Mouse (Mus musculus) hindbrain, embryonic 16.5 days (tissue): ENCODE measurements around the gene Eid2. TPM values are rescaled to one million over a fixed set of nuclear protein-coding genes. Genes with fewer than 3 reads are reported as not detected.

ENCODE experiments used
- ATAC-seq: fragments of 200-750 bp; cut with Nextera tagmentation; 2 replicates; pipeline ENCODE4 v1.8.0; 2017; ENCODE audit warnings: moderate TSS enrichment, moderate library complexity
- H3K27ac ChIP-seq: fragments of 300-500 bp; sonication (generic); 2 replicates; pipeline ENCODE4 v1.5.1; 2014; ENCODE audit warnings: low read depth, mild to moderate bottlenecking, control low read depth, low read length, moderate library complexity
- H3K27me3 ChIP-seq: fragments of 300-500 bp; sonication (generic); replicated peaks from 2 replicates; pipeline ENCODE4 v1.6.1; 2014; ENCODE audit warnings: low read length; ENCODE audit not compliant: control insufficient read depth, insufficient read depth
- H3K36me3 ChIP-seq: fragments of 300-500 bp; sonication (generic); 2 replicates; pipeline ENCODE4 v1.6.1; 2014; ENCODE audit warnings: mild to moderate bottlenecking, low read length, moderate library complexity, mixed read lengths; ENCODE audit not compliant: control insufficient read depth, insufficient read depth
- H3K4me1 ChIP-seq: fragments of 300-500 bp; sonication (generic); 2 replicates; pipeline ENCODE4 v1.6.1; 2014; ENCODE audit warnings: low read depth, low read length; ENCODE audit not compliant: control insufficient read depth, insufficient read depth
- H3K4me2 ChIP-seq: fragments of 300-500 bp; sonication (generic); 2 replicates; pipeline ENCODE4 v1.6.1; 2014; ENCODE audit warnings: mild to moderate bottlenecking, low read length, control low read depth, moderate library complexity
- H3K4me3 ChIP-seq: fragments of 300-500 bp; sonication (generic); 2 replicates; pipeline ENCODE4 v1.5.1; 2014; ENCODE audit warnings: mild to moderate bottlenecking, low read length, control low read depth, moderate library complexity
- H3K9ac ChIP-seq: fragments of 300-500 bp; sonication (generic); 2 replicates; pipeline ENCODE4 v1.6.1; 2014; ENCODE audit warnings: low read depth, mild to moderate bottlenecking, control low read depth, low read length, moderate library complexity
- H3K9me3 ChIP-seq: fragments of 300-500 bp; sonication (generic); 2 replicates; pipeline ENCODE4 v1.6.1; 2014; ENCODE audit warnings: mild to moderate bottlenecking, low read length, moderate library complexity; ENCODE audit not compliant: control insufficient read depth
- WGBS: fragments of 180-500 bp; shearing (Covaris S2); extraction: QIAGEN DNeasy Blood & Tissue Kit; methylation state at CpG from one replicate; pipeline ENCODE4 v1.1.7; 2014; 5-methylcytosine and 5-hydroxymethylcytosine counted together
- polyA plus RNA-seq: library from polyadenylated mRNA; unstranded; fragments of >200 nt; fragmentation: Nextera tagmentation; extraction: Ambion mirVana; gene quantifications from 2 replicates; pipeline ENCODE4 v1.2.1, GENCODE M21; 2015

Gene Eid2
- polyA plus RNA-seq, 1 experiment from 2014 or later = 3.7 TPM

DNA sequence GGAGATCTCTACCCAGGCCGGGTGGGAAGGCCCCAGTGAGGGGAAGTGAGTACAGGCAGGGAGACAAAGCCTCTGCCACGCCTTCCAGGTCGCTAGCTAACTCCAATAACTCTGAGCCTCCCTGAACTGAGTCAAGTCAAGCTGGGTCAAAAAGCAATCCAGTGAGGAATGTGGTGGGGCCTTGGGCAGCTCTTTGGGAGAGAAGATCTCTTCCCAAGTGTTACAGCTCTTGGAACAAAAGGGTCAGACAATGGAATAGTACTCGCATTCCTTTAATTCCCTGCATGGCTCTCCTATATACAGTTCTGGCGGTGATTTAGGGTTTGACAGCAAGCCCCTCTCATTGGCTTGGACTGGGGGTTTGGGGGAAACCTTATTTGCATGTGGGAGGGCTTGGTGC lies 4.8 kb upstream of the Eid2 start:
- Histone ChIP-seq H3K36me3 (no peaks in the 10 kb centered on the region), H3K9me3 (no peaks in the 10 kb centered on the region), H3K27ac (no peak overlapping the region), H3K4me2 (no peak overlapping the region), H3K4me3 (no peak overlapping the region), H3K9ac (no peak overlapping the region), H3K27me3 (no peaks in the 10 kb centered on the region), H3K4me1 (no peaks in the 10 kb centered on the region)
- ATAC-seq = no peak
- WGBS = 41% methylated on average over 5 of the region's 5 CpGs

DNA sequence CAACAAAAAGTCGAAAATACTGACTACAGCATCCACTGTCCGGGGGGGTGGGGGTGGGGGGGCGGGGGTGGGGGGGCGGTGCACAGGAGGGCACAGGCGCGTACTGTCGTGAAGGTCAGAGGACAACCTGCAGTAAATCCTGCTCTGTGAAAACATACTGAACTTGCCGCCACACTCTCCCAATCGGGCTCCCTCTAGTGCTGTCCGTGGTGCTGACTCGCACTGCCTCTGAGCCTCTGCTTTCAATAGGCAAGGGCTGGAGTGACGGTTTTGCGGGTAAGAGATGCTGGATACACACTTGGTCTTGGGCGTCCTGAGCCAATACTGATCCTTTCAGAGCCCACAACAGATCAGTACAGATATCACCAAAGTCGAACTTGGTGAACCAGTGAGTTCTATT lies 3.9 kb upstream of the Eid2 start:
- Histone ChIP-seq H3K27ac (no peak overlapping the region), H3K4me1 (peaks cover 1% of the 10 kb centered on the region; the same call in 1 of the 2 replicates), H3K9ac (no peak overlapping the region), H3K4me2 (no peak overlapping the region), H3K36me3 (no peaks in the 10 kb centered on the region), H3K9me3 (no peaks in the 10 kb centered on the region), H3K4me3 (no peak overlapping the region), H3K27me3 (no peaks in the 10 kb centered on the region)
- no peak for ATAC-seq
- 8% methylated on average over 15 of the region's 15 CpGs for WGBS

DNA sequence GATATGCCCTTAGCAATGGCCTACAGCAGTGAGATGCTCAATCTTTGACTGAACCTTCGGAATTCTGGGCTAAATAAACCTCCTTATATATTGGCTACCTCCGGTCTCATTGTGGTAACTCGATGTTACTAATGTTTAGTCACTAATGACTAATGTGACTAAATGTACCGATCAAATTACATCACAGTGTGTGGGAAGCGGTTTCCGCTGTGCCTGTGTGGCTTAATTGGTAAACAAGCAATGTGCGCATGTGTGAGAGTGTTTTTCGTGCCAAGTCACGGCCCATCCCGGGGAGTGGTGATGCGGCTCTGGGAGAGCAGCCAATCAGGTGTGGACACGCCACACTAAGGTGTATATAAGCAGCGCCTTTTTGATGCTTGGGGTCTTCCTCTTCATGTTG lies 2.3 kb upstream of the Eid2 start:
- no peaks in the 10 kb centered on the region for H3K27me3 ChIP-seq
- no peak for ATAC-seq
- no peak overlapping the region for H3K4me3 ChIP-seq
- no peaks in the 10 kb centered on the region for H3K9me3 ChIP-seq
- WGBS = 89% methylated on average over 13 of the region's 13 CpGs
- H3K36me3 ChIP-seq = no peaks in the 10 kb centered on the region
- peaks cover 9% of the 10 kb centered on the region for H3K4me1 ChIP-seq
- no peak overlapping the region for H3K9ac ChIP-seq
- H3K4me2 ChIP-seq = no peak overlapping the region
- no peak overlapping the region for H3K27ac ChIP-seq

DNA sequence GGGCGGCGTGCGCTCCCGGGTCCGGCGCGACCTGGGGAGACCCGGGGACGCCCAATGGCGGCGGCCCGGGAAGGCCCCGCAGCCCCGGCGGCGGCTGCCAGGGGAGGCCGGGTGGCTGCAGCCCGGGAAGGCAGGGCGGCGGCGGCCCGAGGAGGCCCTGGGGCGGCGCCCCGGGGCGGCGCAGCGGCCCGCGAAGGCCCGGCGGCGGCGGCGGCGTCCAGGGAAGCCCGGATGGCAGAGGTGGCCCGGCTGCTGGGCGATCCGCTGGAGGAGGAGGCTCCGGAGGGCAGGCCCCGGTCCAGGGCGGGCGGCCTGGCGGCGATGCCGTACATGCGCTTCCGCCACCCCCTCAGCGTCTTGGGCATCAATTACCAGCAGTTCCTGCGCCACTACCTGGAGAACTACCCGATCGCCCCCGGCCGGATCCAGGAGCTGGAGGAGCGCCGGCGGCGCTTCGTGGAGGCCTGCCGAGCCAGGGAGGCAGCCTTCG lies 406 bp downstream of the Eid2 start:
- peaks cover 9% of the 10 kb centered on the region for H3K4me1 ChIP-seq
- H3K4me3 ChIP-seq = peak overlapping the region; percentile 94
- H3K9ac ChIP-seq = peak overlapping the region; percentile 100
- H3K9me3 ChIP-seq = no peaks in the 10 kb centered on the region
- ATAC-seq = peak; percentile 79
- under 1% methylated on average over 45 of the region's 62 CpGs for WGBS
- H3K27me3 ChIP-seq = no peaks in the 10 kb centered on the region
- peak overlapping the region; percentile 92 for H3K27ac ChIP-seq
- peaks cover 10% of the 10 kb centered on the region; the same call in 1 of the 2 replicates for H3K36me3 ChIP-seq
- peak overlapping the region; percentile 94 for H3K4me2 ChIP-seq

DNA sequence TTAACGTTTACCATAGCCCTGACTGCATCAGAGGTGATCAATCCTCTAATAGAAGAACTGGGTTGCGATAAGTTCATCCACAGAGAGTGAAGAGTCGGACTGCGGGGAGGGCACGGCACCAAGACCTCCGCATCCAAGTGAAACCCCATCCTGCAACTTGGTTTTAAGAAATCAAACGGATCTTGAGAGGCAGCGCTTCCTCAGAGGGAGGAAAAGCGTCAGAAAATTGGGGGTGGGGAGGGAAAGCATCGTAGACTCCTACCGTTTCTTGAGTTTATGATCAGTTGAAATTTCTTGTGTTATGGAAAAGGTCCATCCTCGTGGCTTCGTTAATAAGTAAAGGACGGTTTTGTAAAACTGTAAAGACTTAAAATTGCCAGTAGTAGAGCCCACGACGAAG lies 895 bp downstream of the Eid2 start:
- Histone ChIP-seq H3K4me3 (peak overlapping the region; percentile 94), H3K9ac (peak overlapping the region; percentile 100), H3K4me2 (peak overlapping the region; percentile 94), H3K4me1 (peaks cover 9% of the 10 kb centered on the region), H3K27me3 (no peaks in the 10 kb centered on the region), H3K9me3 (no peaks in the 10 kb centered on the region), H3K27ac (peak overlapping the region; percentile 92), H3K36me3 (peaks cover 12% of the 10 kb centered on the region; the same call in 1 of the 2 replicates)
- WGBS = 27% methylated on average over 16 of the region's 16 CpGs
- no peak for ATAC-seq

DNA sequence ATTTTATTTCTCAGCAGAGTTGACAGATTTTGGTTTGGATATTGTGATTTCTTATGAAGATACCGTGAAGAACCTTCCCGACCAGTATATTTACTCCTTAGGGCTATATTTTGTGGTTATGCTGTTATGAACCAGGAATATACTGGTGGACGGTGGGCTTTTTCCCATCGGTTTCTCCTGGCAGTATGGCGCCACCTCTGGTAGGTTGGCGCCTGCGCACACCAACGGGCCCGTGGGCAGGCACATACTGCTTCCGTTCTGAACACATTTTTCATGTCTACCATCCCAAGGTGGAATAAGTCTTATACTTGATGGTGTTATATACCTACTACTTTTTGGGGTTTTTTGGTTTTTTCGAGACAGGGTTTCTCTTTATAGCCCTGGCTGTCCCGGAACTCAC lies 1.7 kb downstream of the Eid2 start:
- no peak for ATAC-seq
- WGBS = 92% methylated on average over 12 of the region's 12 CpGs

DNA sequence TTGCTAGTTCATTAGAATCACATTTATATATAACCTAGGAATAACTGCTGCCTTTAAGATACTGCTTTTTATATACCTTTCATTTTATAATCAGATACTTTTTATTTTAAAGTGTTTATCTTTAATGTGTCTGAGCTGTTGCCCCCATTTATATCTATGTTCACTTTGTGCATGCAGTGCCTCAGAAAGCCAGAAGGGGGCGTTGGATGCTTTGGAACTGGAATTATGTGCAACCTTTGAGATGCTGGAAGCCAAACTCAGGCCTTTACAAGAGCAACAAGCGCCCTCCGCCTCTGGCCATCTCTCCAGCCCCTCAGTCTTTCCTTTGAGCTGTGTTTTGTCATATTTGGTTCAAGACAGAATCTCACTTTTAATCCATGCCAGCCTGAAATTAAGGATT lies 4.1 kb downstream of the Eid2 start:
- no peak for ATAC-seq

More for the DNA sequence above, 1.7 kb downstream of the Eid2 start:
- Histone ChIP-seq H3K4me2 (peak overlapping the region; percentile 94; the same call in 1 of the 2 replicates), H3K4me1 (peaks cover 9% of the 10 kb centered on the region), H3K9me3 (no peaks in the 10 kb centered on the region), H3K9ac (no peak overlapping the region), H3K27me3 (no peaks in the 10 kb centered on the region), H3K36me3 (peaks cover 12% of the 10 kb centered on the region; the same call in 1 of the 2 replicates), H3K27ac (no peak overlapping the region), H3K4me3 (no peak overlapping the region)

DNA sequence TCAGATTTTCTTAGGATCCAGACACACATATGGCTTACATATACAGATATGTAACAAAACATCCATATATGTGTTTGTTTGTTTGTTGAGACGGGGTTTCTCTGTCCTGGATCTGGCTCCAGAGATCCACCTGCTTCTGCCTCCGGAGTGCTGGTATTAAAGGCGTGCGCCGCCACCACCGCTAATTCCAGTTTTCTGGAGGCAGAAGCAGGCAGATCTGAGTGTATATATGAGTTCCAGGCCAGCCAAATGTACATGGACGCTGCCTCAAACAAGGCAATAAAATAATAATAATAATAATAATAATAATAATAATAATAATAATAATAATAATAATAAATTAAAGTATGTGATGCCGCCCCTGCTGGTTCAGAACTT lies 9.5 kb downstream of the Eid2 start:
- Histone ChIP-seq H3K27me3 (no peaks in the 10 kb centered on the region), H3K27ac (no peak overlapping the region), H3K4me1 (peaks cover 11% of the 10 kb centered on the region), H3K4me2 (no peak overlapping the region), H3K36me3 (peaks cover 8% of the 10 kb centered on the region; the same call in 1 of the 2 replicates), H3K9me3 (no peaks in the 10 kb centered on the region), H3K9ac (no peak overlapping the region), H3K4me3 (peak overlapping the region; percentile 76; the same call in 1 of the 2 replicates)
- peak; percentile 21; the same call in 1 of the 2 replicates for ATAC-seq
- WGBS = 61% methylated on average over 8 of the region's 8 CpGs

More for the DNA sequence above, 4.1 kb downstream of the Eid2 start:
- Histone ChIP-seq H3K9ac (no peak overlapping the region), H3K27ac (no peak overlapping the region), H3K4me3 (no peak overlapping the region), H3K4me1 (peaks cover 9% of the 10 kb centered on the region), H3K4me2 (no peak overlapping the region), H3K27me3 (no peaks in the 10 kb centered on the region), H3K9me3 (no peaks in the 10 kb centered on the region), H3K36me3 (peaks cover 12% of the 10 kb centered on the region; the same call in 1 of the 2 replicates)
- 73% methylated on average over 3 of the region's 3 CpGs for WGBS

DNA sequence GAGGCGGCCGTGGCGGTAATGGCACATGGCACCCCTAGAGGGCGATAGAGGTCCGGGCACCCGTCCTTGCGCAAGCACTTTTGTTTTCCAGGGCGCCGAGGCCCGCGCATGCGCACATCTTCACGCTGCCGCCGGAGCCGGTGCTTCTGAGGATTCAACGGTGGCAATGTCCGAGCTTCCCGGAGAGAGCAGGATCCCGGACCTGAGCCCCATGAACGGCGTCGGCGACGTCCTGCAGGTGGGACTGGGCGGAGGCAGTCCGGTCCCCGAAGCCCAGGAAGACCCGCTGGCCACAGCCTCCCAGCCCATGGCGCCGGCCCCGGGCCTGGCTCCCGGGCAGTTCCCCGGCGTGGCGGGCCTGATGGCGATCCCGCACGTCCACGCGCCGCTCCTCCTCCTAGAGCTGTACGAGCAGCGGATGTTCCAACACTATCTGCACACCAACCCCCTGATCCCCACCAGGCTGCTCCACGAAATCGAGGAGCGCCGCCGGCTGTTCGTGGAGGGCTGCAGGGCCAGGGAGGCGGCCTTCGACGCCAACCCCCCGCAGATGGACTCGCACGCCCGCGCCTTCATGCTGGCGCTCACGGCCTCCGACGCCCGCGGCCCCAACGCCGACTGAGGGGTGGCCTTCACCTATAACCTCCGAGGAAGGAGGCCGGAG lies 10.1 kb downstream of the Eid2 start, which contains the start of gene Eid2b:
Eid2b (plus strand) TSS at position 125 of the 664 bp plus-strand sequence.
- WGBS = 2% methylated on average over 63 of the region's 68 CpGs
- Histone ChIP-seq H3K27ac (peak within 1 kb of the TSS; percentile 86), H3K4me2 (peak within 1 kb of the TSS; percentile 94), H3K9me3 (no peaks in the 10 kb centered on the region), H3K4me1 (peaks cover 11% of the 10 kb centered on the region), H3K9ac (peak within 1 kb of the TSS; percentile 96), H3K4me3 (peak within 1 kb of the TSS; percentile 76), H3K27me3 (no peaks in the 10 kb centered on the region), H3K36me3 (peaks cover 5% of the 10 kb centered on the region; the same call in 1 of the 2 replicates)
- peak; percentile 65 for ATAC-seq
